Mouse (Mus musculus) Patski (cell line): ENCODE measurements around the gene Prkag2. TPM values are rescaled to one million over a fixed set of nuclear protein-coding genes. Genes with fewer than 3 reads are reported as not detected.
A peak's percentile ranks its signal among the peaks of the same experiment; 100 is the strongest.

Source experiments
- ATAC-seq: fragments of 100-300 bp; one replicate; pipeline ENCODE4 v1.8.0; 2021
- CTCF ChIA-PET: fragments of 350-600 bp; sonication (Branson Sonifier 250); formaldehyde crosslinking; loops from one replicate; lab custom pipeline; 2022; ENCODE audit warnings: inconsistent platforms; lab: Charles Lee
- POLR2A ChIA-PET: fragments of 350-600 bp; sonication (Branson Sonifier 250); formaldehyde crosslinking; loops from one replicate; lab custom pipeline; 2022; ENCODE audit warnings: antibody characterized with exemption, inconsistent platforms; lab: Charles Lee
- DNase-seq: peaks from one replicate; pipeline ENCODE4 v3.0.0-alpha.2; 2011; ENCODE audit warnings: low read depth, low spot score
- H3K27me3 ChIP-seq: fragments of 371-371 bp; one replicate; pipeline ENCODE4 v1.5.1; 2021
- CTCF ChIP-seq: fragments of 100-300 bp; IDR thresholded peaks from one replicate; pipeline ENCODE4 v1.5.1; 2021
- in situ Hi-C: fragments of 300-500 bp; cut with MboI; formaldehyde crosslinking; loops from 3 replicates; pipeline ENCODE4 v1.11.1; 2018; ENCODE audit warnings: low pct_unique_long_range_greater_than_20kb, mixed read lengths
- polyA plus RNA-seq: library from polyadenylated mRNA; unstranded; gene quantifications from one replicate; pipeline ENCODE4 v1.2.3, GENCODE M21; 2021

Prkag2 gene
- polyA plus RNA-seq, 1 experiment from 2014 or later: 37.7 TPM

DNA sequence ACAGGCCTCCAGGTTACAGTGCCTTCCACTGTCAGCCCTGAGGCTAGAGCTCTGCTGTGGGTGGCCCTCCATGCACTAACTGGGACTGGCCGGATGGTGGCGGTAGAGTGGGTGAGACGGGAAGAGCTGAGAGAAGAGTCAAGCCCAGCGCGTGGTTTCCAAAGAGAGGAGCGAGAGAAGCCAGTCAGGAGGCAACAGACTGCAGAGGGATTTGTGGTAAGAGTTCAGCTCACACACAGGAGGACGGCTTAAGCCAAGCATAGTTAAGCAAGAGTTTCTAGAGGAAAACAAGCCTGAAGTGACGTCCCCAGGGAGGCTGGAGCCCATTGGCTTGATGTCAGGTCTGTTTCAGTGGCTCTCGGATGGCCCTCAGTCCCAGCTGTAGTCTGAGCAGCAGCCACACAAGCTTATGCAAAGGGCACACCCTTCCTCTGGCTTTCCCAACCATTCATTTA, 90.0 kb downstream of the Prkag2 start:
- POLR2A ChIA-PET: interaction anchor here (0.5 kb wide), 1 partner anchor 146 kb away, joined by 3 read pairs; no protein-coding TSS in a partner anchor
- in situ Hi-C loops: no loop called here

DNA sequence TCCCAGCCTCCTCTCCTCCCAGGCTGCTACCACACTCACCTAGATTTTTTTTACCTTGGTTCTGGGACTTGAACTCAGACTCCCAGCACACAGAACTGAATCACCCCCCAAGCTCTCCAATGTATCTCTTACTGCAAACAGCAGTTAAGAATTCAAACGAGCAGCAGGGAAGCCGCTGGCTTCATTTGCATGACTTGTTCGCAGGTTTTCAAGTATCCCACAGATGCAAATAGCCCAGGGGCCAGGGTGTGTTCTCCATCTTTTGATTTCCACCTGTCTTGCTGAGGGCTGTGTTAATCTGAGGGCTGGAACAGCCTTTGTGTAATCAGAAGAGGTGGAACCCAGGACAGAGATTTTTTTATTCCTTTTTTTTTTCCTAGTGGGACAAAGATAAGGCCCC, 90.7 kb downstream of the Prkag2 start:
- no peaks in the 10 kb centered on the region for H3K27me3 ChIP-seq
- in situ Hi-C loops: loop anchor here (5.0 kb wide), 1 partner anchor 337 kb away; no protein-coding TSS in a partner anchor
- DNase-seq (no peak), ATAC-seq (no peak)
- ChIA-PET CTCF (interaction anchor here (1.0 to 3.6 kb wide), 38 partner anchors 8 to 344 kb away, joined by 3 to 50 read pairs (median 5); partner anchors contain the start of gene Rheb), POLR2A (no interaction called here)
- TF ChIP-seq CTCF: no peak

More for the DNA sequence above, 90.0 kb downstream of the Prkag2 start:
- peak; percentile 58 for ATAC-seq
- DNase-seq: peak; percentile 89
- CTCF ChIA-PET: interaction anchor here (0.8 to 3.6 kb wide), 53 partner anchors 9 to 382 kb away, joined by 3 to 50 read pairs (median 4); partner anchors contain the start of genes Galntl5 and Rheb
- no peaks in the 10 kb centered on the region for H3K27me3 ChIP-seq
- TF ChIP-seq CTCF: no peak

DNA sequence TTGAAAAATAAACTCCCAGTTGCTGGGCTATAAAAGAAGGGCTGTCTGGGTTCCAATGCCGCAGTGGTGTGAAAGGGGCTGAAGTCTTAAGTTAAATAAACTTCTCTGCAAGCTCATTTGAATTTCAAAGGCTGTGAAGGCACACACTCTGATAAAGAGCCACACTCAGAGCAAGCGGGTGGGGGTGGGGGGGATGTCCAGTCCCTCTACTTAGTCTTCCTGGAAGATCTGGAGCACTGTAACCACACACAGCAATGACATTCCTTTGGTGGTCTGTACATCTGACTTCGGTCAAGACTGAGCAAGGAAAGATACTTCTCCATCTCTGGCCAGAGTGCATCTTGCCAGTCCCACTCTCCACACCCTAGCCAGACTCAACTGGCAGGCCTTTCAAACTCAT, 91.5 kb downstream of the Prkag2 start:
- DNase-seq (no peak), ATAC-seq (no peak)
- POLR2A ChIA-PET: no interaction called here
- H3K27me3 ChIP-seq: no peaks in the 10 kb centered on the region
- in situ Hi-C loops: loop anchor here (5.0 kb wide), 1 partner anchor 337 kb away; no protein-coding TSS in a partner anchor
- no peak for TF ChIP-seq CTCF
- CTCF ChIA-PET: interaction anchor here (1.0 kb wide), 1 partner anchor 13 kb away, joined by 3 read pairs; no protein-coding TSS in a partner anchor

DNA sequence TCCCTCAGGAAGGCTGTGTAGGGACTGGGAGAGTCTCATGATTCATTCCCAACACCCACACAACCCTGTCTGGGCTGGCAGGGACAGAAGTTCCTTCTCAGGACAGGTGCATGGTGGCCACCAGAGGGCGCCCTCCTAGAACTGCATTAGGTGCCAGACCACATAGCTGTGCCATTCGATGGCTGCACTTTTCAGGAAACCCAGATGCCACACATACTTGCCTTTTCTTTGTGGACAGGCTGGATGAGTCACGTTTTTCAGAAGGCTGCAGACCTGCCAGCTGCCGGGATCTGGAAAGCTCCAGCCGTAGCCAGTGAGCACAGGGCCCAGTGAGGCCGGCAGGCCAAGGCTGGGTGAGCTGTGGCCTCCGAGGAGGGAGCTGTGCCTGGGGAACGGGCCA, 93.6 kb downstream of the Prkag2 start:
- no peak for TF ChIP-seq CTCF
- H3K27me3 ChIP-seq: no peaks in the 10 kb centered on the region
- ATAC-seq (peak; percentile 87), DNase-seq (peak; percentile 100)
- in situ Hi-C loops: loop anchor here (5.0 kb wide), 1 partner anchor 335 kb away; no protein-coding TSS in a partner anchor
- POLR2A ChIA-PET: interaction anchor here (0.6 to 1.1 kb wide), 3 partner anchors 86 to 321 kb away, joined by 3 read pairs; no protein-coding TSS in a partner anchor
- CTCF ChIA-PET: interaction anchor here (0.8 to 2.5 kb wide), 25 partner anchors 10 to 340 kb away, joined by 3 to 11 read pairs (median 5); partner anchors contain the start of gene Rheb

DNA sequence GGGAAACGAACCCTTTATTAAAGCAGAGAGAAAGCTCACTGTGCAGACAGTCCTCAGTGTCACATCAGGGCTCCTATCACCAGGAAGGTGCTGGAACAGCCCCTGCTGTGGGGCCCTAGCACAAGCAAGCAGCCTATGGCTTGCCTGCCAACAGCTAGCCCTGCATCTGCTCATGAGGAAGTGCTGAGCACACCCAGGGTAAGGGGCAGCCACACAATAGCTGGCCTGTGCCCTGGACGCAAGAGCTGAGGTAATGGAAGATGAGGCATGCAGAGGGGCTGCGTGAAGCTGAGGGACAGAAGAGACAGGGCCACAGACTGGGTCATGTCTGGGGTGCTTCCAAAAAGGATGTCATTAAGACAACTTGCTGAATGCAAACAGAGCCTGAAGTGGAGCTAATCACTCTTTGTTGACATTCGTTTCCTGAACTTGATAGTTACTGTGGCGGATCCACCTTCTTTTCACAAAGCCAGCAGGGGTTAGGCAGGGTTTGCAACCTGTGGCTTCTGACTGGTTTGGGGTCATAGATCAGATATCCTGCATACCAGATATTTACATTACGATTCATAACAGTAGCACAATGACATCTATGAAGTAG, 94.8 kb downstream of the Prkag2 start:
- in situ Hi-C loops: loop anchor here (5.0 kb wide), 1 partner anchor 333 kb away; no protein-coding TSS in a partner anchor
- POLR2A ChIA-PET: no interaction called here
- H3K27me3 ChIP-seq: no peaks in the 10 kb centered on the region
- ATAC-seq (no peak), DNase-seq (no peak)
- CTCF ChIA-PET: interaction anchor here (0.8 to 2.5 kb wide), 12 partner anchors 9 to 170 kb away, joined by 3 to 11 read pairs (median 6); partner anchors contain the start of gene Rheb
- TF ChIP-seq CTCF: no peak

DNA sequence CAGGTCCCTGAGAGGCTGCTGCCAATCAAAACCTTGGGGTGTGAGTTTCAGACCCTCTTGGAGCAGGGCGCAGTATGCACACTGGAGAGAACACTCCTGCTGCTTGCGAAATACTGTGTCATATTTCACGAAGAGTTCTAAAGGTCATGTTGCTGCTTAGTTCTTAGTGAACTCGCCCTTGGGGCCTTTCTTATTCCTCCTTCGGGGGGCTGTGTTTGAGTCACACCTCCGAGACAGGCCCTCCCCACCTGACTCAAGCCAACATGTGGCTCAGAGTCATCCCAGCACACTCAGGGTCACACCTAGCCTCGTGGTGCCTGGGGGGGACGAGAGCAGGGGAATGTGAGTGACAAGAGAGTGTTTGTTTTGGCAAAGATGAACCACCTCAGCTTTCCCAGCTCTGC, 99.0 kb downstream of the Prkag2 start:
- DNase-seq (no peak), ATAC-seq (peak; percentile 44)
- no peak for TF ChIP-seq CTCF
- POLR2A ChIA-PET: no interaction called here
- in situ Hi-C loops: no loop called here
- CTCF ChIA-PET: interaction anchor here (0.6 to 1.1 kb wide), 2 partner anchors 9 to 117 kb away, joined by 3 read pairs; no protein-coding TSS in a partner anchor
- no peaks in the 10 kb centered on the region for H3K27me3 ChIP-seq

DNA sequence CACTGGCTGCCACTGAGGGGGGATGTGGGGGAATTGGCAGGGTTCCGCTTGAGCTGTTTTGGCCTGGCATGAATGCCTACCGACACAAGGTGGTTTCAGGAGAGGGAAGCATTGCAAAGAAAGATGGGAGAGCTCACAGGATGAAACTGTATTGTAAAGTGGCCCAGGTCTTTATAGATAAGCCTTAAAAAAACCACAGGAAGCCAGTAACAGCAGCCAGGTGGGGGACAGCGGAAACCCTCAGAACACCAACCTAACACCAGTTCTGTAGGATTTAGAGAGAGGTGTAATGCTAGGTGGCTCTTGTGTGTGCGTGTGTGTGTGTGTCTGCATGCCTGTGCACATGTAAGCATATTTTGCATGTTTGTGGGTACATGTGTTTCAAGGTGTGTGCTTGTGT, 101.1 kb downstream of the Prkag2 start:
- POLR2A ChIA-PET: no interaction called here
- no peak for TF ChIP-seq CTCF
- DNase-seq: no peak
- ATAC-seq: no peak
- in situ Hi-C loops: no loop called here
- no peaks in the 10 kb centered on the region for H3K27me3 ChIP-seq
- CTCF ChIA-PET: interaction anchor here (1.0 to 1.8 kb wide), 2 partner anchors 11 to 17 kb away, joined by 3 to 9 read pairs; no protein-coding TSS in a partner anchor

DNA sequence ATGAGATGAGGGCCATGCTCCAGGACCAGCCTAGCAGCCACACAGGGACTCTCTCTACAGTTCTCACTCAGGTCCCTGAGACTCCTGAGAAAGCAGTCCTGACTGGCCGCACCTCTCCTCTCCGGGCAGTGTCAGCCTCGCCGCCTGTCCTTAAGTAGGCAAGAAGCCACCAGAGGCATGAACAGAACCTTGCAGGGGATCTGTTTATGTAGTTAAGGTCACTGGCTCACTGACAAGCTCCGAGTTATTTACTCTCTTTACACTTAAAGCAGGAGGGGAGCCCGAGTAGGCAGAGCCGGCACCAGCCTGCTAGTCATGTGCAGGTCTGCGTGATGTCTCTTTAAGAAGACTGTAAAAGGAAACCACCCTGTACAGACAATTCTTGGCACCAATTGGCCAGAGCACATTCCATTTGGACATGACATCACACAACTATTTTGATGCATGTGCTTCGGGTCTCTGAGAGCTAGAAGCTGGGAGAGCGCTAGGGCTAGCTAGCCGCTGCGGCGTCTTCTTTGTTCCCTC, 104.8 kb downstream of the Prkag2 start:
- CTCF ChIA-PET: interaction anchor here (0.8 to 4.6 kb wide), 6 partner anchors 11 to 89 kb away, joined by 3 to 48 read pairs (median 7); no protein-coding TSS in a partner anchor
- POLR2A ChIA-PET: interaction anchor here (1.3 kb wide), 1 partner anchor 13 kb away, joined by 3 read pairs; no protein-coding TSS in a partner anchor
- peak; percentile 96 for ATAC-seq
- TF ChIP-seq CTCF: no peak
- peak; percentile 89 for DNase-seq
- in situ Hi-C loops: no loop called here
- no peaks in the 10 kb centered on the region for H3K27me3 ChIP-seq

DNA sequence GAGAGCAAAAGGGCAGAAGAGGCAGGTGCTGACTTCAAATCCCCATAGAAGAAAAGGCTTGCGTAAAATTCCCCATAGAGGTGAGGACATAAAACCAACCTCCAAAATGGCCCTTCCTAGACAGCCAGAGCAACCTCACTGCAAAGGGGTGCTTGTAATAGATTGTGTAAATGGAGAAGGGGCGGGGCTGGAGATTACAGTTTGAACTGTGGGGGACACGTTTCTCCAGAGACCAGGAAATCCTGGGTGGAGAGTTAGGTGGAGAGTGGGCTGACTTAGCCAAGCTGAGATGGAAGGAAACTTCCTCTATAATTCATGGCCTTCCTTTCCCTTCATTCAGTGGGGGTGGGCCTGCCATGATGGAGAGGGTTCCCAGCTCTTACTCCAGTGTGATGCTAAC, 107.3 kb downstream of the Prkag2 start:
- DNase-seq (no peak), ATAC-seq (no peak)
- ChIA-PET POLR2A (no interaction called here), CTCF (interaction anchor here (1.6 to 4.6 kb wide), 2 partner anchors 10 to 17 kb away, joined by 7 to 48 read pairs; no protein-coding TSS in a partner anchor)
- in situ Hi-C loops: no loop called here
- no peaks in the 10 kb centered on the region for H3K27me3 ChIP-seq
- no peak for TF ChIP-seq CTCF

DNA sequence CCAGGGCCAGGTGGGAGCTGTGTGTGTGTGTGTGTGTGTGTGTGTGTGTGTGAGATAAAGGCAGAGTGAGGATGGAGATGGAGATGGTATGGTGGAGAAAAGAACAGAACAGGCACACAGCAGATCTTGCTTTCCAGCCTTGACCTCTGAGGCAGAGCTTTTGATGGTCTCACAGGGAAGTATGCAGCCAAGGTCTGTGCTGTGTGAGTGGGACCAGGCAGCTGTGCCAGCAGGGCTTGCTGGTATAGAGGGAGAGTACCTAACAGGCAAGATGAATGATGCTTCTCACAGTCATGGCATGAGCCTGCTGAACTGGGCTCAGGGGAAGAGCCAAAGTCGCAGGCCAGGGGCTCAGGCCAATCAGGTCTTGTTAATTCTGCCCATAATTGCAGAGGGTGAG, 108.9 kb downstream of the Prkag2 start:
- ATAC-seq (no peak), DNase-seq (no peak)
- no peak for TF ChIP-seq CTCF
- POLR2A ChIA-PET: no interaction called here
- CTCF ChIA-PET: interaction anchor here (1.2 to 4.6 kb wide), 3 partner anchors 8 to 19 kb away, joined by 3 to 48 read pairs (median 7); no protein-coding TSS in a partner anchor
- no peaks in the 10 kb centered on the region for H3K27me3 ChIP-seq
- in situ Hi-C loops: no loop called here
